Mouse (Mus musculus): ENCODE measurements around the gene Timm10. TPM values are rescaled to one million over a fixed set of nuclear protein-coding genes. Genes with fewer than 3 reads are reported as not detected.

Timm10 gene
- polyA plus RNA-seq, 1 experiment: 25.3 TPM

- H3K4me3 ChIP-seq (ENCODE audit: insufficient read depth, low read length): peak within 1 kb of the TSS; percentile 64
- no peaks in the 10 kb centered on the region for H3K4me1 ChIP-seq (ENCODE audit: control insufficient read depth, insufficient read depth, low read length)
- TF ChIP-seq CTCF (IDR thresholded peaks at IDR 0.05; ENCODE audit: borderline replicate concordance, insufficient read depth, low read length): no peak
- TF ChIP-seq POLR2A (IDR thresholded peaks at IDR 0.05; ENCODE audit: low read depth, low read length): no peak
- H3K27ac ChIP-seq (ENCODE audit: insufficient read depth, low read length): no peak within 1 kb of the TSS
Observed at GRCm38 (mm10) chr2:84838593-84838949, 11.8 kb downstream of the Timm10 start, which contains the start of gene Slc43a1. Gene Slc43a1, plus strand, starts transcription at chr2:84838850.

- H3K27ac ChIP-seq (ENCODE audit: insufficient read depth, low read length): no peak overlapping the region
- TF ChIP-seq CTCF (IDR thresholded peaks at IDR 0.05; ENCODE audit: borderline replicate concordance, insufficient read depth, low read length) (no peak), POLR2A (IDR thresholded peaks at IDR 0.05; ENCODE audit: low read depth, low read length) (peak; percentile 83)
- H3K4me3 ChIP-seq (ENCODE audit: insufficient read depth, low read length): peak overlapping the region; percentile 64
- H3K4me1 ChIP-seq (ENCODE audit: control insufficient read depth, insufficient read depth, low read length): no peaks in the 10 kb centered on the region
Observed at GRCm38 (mm10) chr2:84838993-84839980, 12.5 kb downstream of the Timm10 start.

- TF ChIP-seq CTCF (IDR thresholded peaks at IDR 0.05; ENCODE audit: borderline replicate concordance, insufficient read depth, low read length): no peak
- peak; percentile 33; the same call in 1 of the 2 replicates for TF ChIP-seq POLR2A (IDR thresholded peaks at IDR 0.05; ENCODE audit: low read depth, low read length)
- Histone ChIP-seq H3K4me1 (ENCODE audit: control insufficient read depth, insufficient read depth, low read length) (no peaks in the 10 kb centered on the region), H3K4me3 (ENCODE audit: insufficient read depth, low read length) (peak overlapping the region; percentile 64), H3K27ac (ENCODE audit: insufficient read depth, low read length) (0 out of 2 replicates have a peak overlapping the region, but pooled peaks have one; percentile 2)
Observed at GRCm38 (mm10) chr2:84840016-84840747, 13.4 kb downstream of the Timm10 start.

- TF ChIP-seq CTCF (IDR thresholded peaks at IDR 0.05; ENCODE audit: borderline replicate concordance, insufficient read depth, low read length): no peak
- TF ChIP-seq POLR2A (IDR thresholded peaks at IDR 0.05; ENCODE audit: low read depth, low read length): no peak
Observed at GRCm38 (mm10) chr2:84840748-84841563, 14.2 kb downstream of the Timm10 start.

GRCm38 (mm10) chr2:84841905-84842304 is 15.1 kb downstream of the Timm10 start:
- Histone ChIP-seq H3K4me1 (ENCODE audit: control insufficient read depth, insufficient read depth, low read length) (no peaks in the 10 kb centered on the region), H3K4me3 (ENCODE audit: insufficient read depth, low read length) (no peak overlapping the region), H3K27ac (ENCODE audit: insufficient read depth, low read length) (no peak overlapping the region)
- no peak for TF ChIP-seq CTCF (IDR thresholded peaks at IDR 0.05; ENCODE audit: borderline replicate concordance, insufficient read depth, low read length)
- no peak for TF ChIP-seq POLR2A (IDR thresholded peaks at IDR 0.05; ENCODE audit: low read depth, low read length)

More at GRCm38 (mm10) chr2:84840748-84841563, 14.2 kb downstream of the Timm10 start:
- no peaks in the 10 kb centered on the region for H3K4me1 ChIP-seq (ENCODE audit: control insufficient read depth, insufficient read depth, low read length)
- H3K27ac ChIP-seq (ENCODE audit: insufficient read depth, low read length): no peak overlapping the region
- peak overlapping the region; percentile 64 for H3K4me3 ChIP-seq (ENCODE audit: insufficient read depth, low read length)

GRCm38 (mm10) chr2:84843654-84844053 is 16.9 kb downstream of the Timm10 start:
- Histone ChIP-seq H3K4me1 (ENCODE audit: control insufficient read depth, insufficient read depth, low read length) (no peaks in the 10 kb centered on the region), H3K4me3 (ENCODE audit: insufficient read depth, low read length) (no peak overlapping the region), H3K27ac (ENCODE audit: insufficient read depth, low read length) (no peak overlapping the region)
- TF ChIP-seq POLR2A (IDR thresholded peaks at IDR 0.05; ENCODE audit: low read depth, low read length) (no peak), CTCF (IDR thresholded peaks at IDR 0.05; ENCODE audit: borderline replicate concordance, insufficient read depth, low read length) (no peak)

GRCm38 (mm10) chr2:84845226-84845625 is 18.4 kb downstream of the Timm10 start:
- TF ChIP-seq POLR2A (IDR thresholded peaks at IDR 0.05; ENCODE audit: low read depth, low read length) (no peak), CTCF (IDR thresholded peaks at IDR 0.05; ENCODE audit: borderline replicate concordance, insufficient read depth, low read length) (no peak)
- no peaks in the 10 kb centered on the region for H3K4me1 ChIP-seq (ENCODE audit: control insufficient read depth, insufficient read depth, low read length)
- H3K4me3 ChIP-seq (ENCODE audit: insufficient read depth, low read length): no peak overlapping the region
- H3K27ac ChIP-seq (ENCODE audit: insufficient read depth, low read length): no peak overlapping the region

GRCm38 (mm10) chr2:84850407-84851129 is 23.8 kb downstream of the Timm10 start:
- Histone ChIP-seq H3K27ac (ENCODE audit: insufficient read depth, low read length) (no peak overlapping the region), H3K4me1 (ENCODE audit: control insufficient read depth, insufficient read depth, low read length) (no peaks in the 10 kb centered on the region), H3K4me3 (ENCODE audit: insufficient read depth, low read length) (no peak overlapping the region)
- no peak for TF ChIP-seq POLR2A (IDR thresholded peaks at IDR 0.05; ENCODE audit: low read depth, low read length)
- TF ChIP-seq CTCF (IDR thresholded peaks at IDR 0.05; ENCODE audit: borderline replicate concordance, insufficient read depth, low read length): no peak

Measured in embryonic fibroblast, embryonic 13.5 days (primary cell).